Mouse (Mus musculus) lung, postnatal 0 days (tissue): ENCODE measurements around the gene Cdan1. TPM values are rescaled to one million over a fixed set of nuclear protein-coding genes. Genes with fewer than 3 reads are reported as not detected.
"Not testable (repeated sequence)": the region's sequence is repeated elsewhere in the genome, so short reads cannot be mapped to it uniquely, and the experiment has no call there.

Source experiments
- ATAC-seq: fragments of 200-750 bp; cut with Nextera tagmentation; 2 replicates; pipeline ENCODE4 v1.8.0; 2017; ENCODE audit warnings: moderate library complexity
- DNase-seq: peaks from one replicate; pipeline ENCODE4 v3.0.0-alpha.2; 2016; ENCODE audit warnings: low spot score
- H3K27ac ChIP-seq: fragments of 300-500 bp; sonication (generic); 2 replicates; pipeline ENCODE4 v1.5.1; 2014; ENCODE audit warnings: antibody characterized with exemption, mild to moderate bottlenecking, low read length, mixed read lengths
- H3K27me3 ChIP-seq: fragments of 300-500 bp; sonication (generic); replicated peaks from 2 replicates; pipeline ENCODE4 v1.6.1; 2014; ENCODE audit warnings: low read length, mixed read lengths; ENCODE audit not compliant: insufficient read depth
- H3K36me3 ChIP-seq: fragments of 300-500 bp; sonication (generic); 2 replicates; pipeline ENCODE4 v1.6.1; 2014; ENCODE audit warnings: low read length, mixed read lengths; ENCODE audit not compliant: insufficient read depth
- H3K4me1 ChIP-seq: fragments of 300-500 bp; sonication (generic); 2 replicates; pipeline ENCODE4 v1.6.1; 2014; ENCODE audit warnings: antibody characterized with exemption, low read depth, low read length, mixed read lengths; ENCODE audit not compliant: insufficient read depth
- H3K4me2 ChIP-seq: fragments of 300-500 bp; sonication (generic); replicated peaks from 2 replicates; pipeline ENCODE4 v1.6.1; 2014; ENCODE audit warnings: low read depth, mild to moderate bottlenecking, low read length, moderate library complexity, mixed read lengths
- H3K4me3 ChIP-seq: fragments of 300-500 bp; sonication (generic); 2 replicates; pipeline ENCODE4 v1.5.1; 2014; ENCODE audit warnings: low read depth, low read length
- H3K9ac ChIP-seq: fragments of 300-500 bp; sonication (generic); replicated peaks from 2 replicates; pipeline ENCODE4 v1.6.1; 2014; ENCODE audit warnings: low read depth, mild to moderate bottlenecking
- H3K9me3 ChIP-seq: fragments of 300-500 bp; sonication (generic); 2 replicates; pipeline ENCODE4 v1.6.1; 2016; ENCODE audit warnings: low read length, mixed read lengths
- CTCF ChIP-seq: IDR thresholded peaks from 2 replicates; pipeline ENCODE4 v1.5.1; 2016; ENCODE audit warnings: antibody characterized with exemption, mild to moderate bottlenecking
- EP300 ChIP-seq: IDR thresholded peaks from 2 replicates; pipeline ENCODE4 v1.6.1; 2016; ENCODE audit warnings: antibody characterized with exemption, mild to moderate bottlenecking, control low read depth
- WGBS: fragments of 180-500 bp; shearing (Covaris S2); extraction: QIAGEN DNeasy Blood & Tissue Kit; methylation state at CpG from one replicate; pipeline ENCODE4 v1.1.7; 2014; 5-methylcytosine and 5-hydroxymethylcytosine counted together
- polyA plus RNA-seq: library from polyadenylated mRNA; unstranded; fragments of >200 nt; fragmentation: Nextera tagmentation; extraction: Ambion mirVana; gene quantifications from 2 replicates; pipeline ENCODE4 v1.2.1, GENCODE M21; 2015

Gene Cdan1
- polyA plus RNA-seq, 1 experiment from 2014 or later, result 4.0 TPM

- H3K27ac ChIP-seq, result no peak overlapping the region
- H3K36me3 ChIP-seq, result peaks cover 23% of the 10 kb centered on the region; the same call in 1 of the 2 replicates
- H3K27me3 ChIP-seq, result no peaks in the 10 kb centered on the region
- no peak for DNase-seq
- H3K9me3 ChIP-seq, result no peaks in the 10 kb centered on the region
- ATAC-seq, result no peak
- H3K4me2 ChIP-seq, result no peak overlapping the region
- no peak overlapping the region for H3K4me3 ChIP-seq
- no peak overlapping the region for H3K9ac ChIP-seq
- H3K4me1 ChIP-seq, result no peaks in the 10 kb centered on the region
- TF ChIP-seq EP300, result no peak
- no peak for TF ChIP-seq CTCF
- 70% methylated on average over 5 of the region's 5 CpGs for WGBS
Measured at GRCm38 (mm10) chr2:120697767-120698166, 152.2 kb downstream of the Cdan1 start.

GRCm38 (mm10) chr2:120681151-120681550, 168.8 kb downstream of the Cdan1 start:
- not testable (repeated sequence) for ATAC-seq, H3K9ac ChIP-seq, DNase-seq, H3K4me3 ChIP-seq, H3K9me3 ChIP-seq, H3K4me2 ChIP-seq, H3K4me1 ChIP-seq, H3K27ac ChIP-seq, H3K27me3 ChIP-seq
- peaks cover 14% of the 10 kb centered on the region; the same call in 1 of the 2 replicates for H3K36me3 ChIP-seq
- WGBS, result 74% methylated on average over 7 of the region's 7 CpGs

GRCm38 (mm10) chr2:120670253-120670652, 179.7 kb downstream of the Cdan1 start:
- Histone ChIP-seq H3K9me3 (no peaks in the 10 kb centered on the region), H3K27me3 (no peaks in the 10 kb centered on the region), H3K27ac (no peak overlapping the region), H3K36me3 (0 out of 2 replicates have a peak, but pooled peaks cover 4% of the 10 kb centered on the region), H3K4me2 (no peak overlapping the region), H3K9ac (no peak overlapping the region), H3K4me3 (no peak overlapping the region), H3K4me1 (no peaks in the 10 kb centered on the region)
- TF ChIP-seq EP300 (peak; percentile 67), CTCF (peak; percentile 68)
- peak; percentile 86 for DNase-seq
- 40% methylated on average over 2 of the region's 2 CpGs for WGBS
- peak; percentile 81 for ATAC-seq

GRCm38 (mm10) chr2:120667446-120667845, 182.5 kb downstream of the Cdan1 start:
- 75% methylated on average over 2 of the region's 2 CpGs for WGBS

More at GRCm38 (mm10) chr2:120667446-120667845, 182.5 kb downstream of the Cdan1 start:
- Histone ChIP-seq H3K9ac (no peak overlapping the region), H3K27ac (no peak overlapping the region), H3K36me3 (no peaks in the 10 kb centered on the region), H3K4me1 (peaks cover 6% of the 10 kb centered on the region; the same call in 1 of the 2 replicates), H3K27me3 (no peaks in the 10 kb centered on the region), H3K4me3 (no peak overlapping the region), H3K9me3 (no peaks in the 10 kb centered on the region), H3K4me2 (no peak overlapping the region)
- DNase-seq (no peak), ATAC-seq (no peak)
- TF ChIP-seq CTCF (no peak), EP300 (no peak)

Other genes with a start within 250 kb of the Cdan1 start
- 13.2 and 14.2 TPM in 2 replicates for gene Haus2, start 240.7 kb downstream of the Cdan1 start, polyA plus RNA-seq
- 24.7 and 28.2 TPM in 2 replicates for gene Lrrc57, start 240.6 kb downstream of the Cdan1 start, polyA plus RNA-seq
- 15.4 and 17.8 TPM in 2 replicates for gene Stard9, start 221.0 kb downstream of the Cdan1 start, polyA plus RNA-seq
- 1.7 and 2.1 TPM in 2 replicates for gene Ttbk2, start 476 bp upstream of the Cdan1 start, polyA plus RNA-seq
- gene Ubr1, start 120.6 kb upstream of the Cdan1 start, polyA plus RNA-seq, result 25.1 and 29.9 TPM in 2 replicates
- gene Tmem62, start 126.9 kb upstream of the Cdan1 start, polyA plus RNA-seq, result 13.2 and 13.5 TPM in 2 replicates
- 55.6 and 56.8 TPM in 2 replicates for gene Ccndbp1, start 158.3 kb upstream of the Cdan1 start, polyA plus RNA-seq
- 1.4 and 2.3 TPM in 2 replicates for gene Epb42, start 186.9 kb upstream of the Cdan1 start, polyA plus RNA-seq
- 0.07 TPM in 2 replicates for gene Tgm5, start 235.7 kb upstream of the Cdan1 start, polyA plus RNA-seq